Mouse (Mus musculus) midbrain, postnatal 0 days (tissue): Measurements from ENCODE around the gene Fen1. TPM values are rescaled to one million over a fixed set of nuclear protein-coding genes. Genes with fewer than 3 reads are reported as not detected.
"Not testable (repeated sequence)": the region's sequence is repeated elsewhere in the genome, so short reads cannot be mapped to it uniquely, and the experiment has no call there.

Experiments used
- ATAC-seq: fragments of 200-750 bp; cut with Nextera tagmentation; 2 replicates; pipeline ENCODE4 v1.8.0; 2017; ENCODE audit warnings: moderate number of reproducible peaks, mild to moderate bottlenecking, moderate TSS enrichment, moderate library complexity; ENCODE audit not compliant: low FRiP score
- DNase-seq: peaks from one replicate; pipeline ENCODE4 v3.0.0-alpha.2; 2015; ENCODE audit warnings: low spot score
- H3K27ac ChIP-seq: fragments of 300-500 bp; sonication (generic); 2 replicates; pipeline ENCODE4 v1.5.1; 2014; ENCODE audit warnings: low read depth, mild to moderate bottlenecking, low read length, mixed read lengths
- H3K27me3 ChIP-seq: fragments of 300-500 bp; sonication (generic); 2 replicates; pipeline ENCODE4 v1.6.1; 2014; ENCODE audit warnings: low read length, control low read depth, mixed read lengths; ENCODE audit not compliant: insufficient read depth
- H3K36me3 ChIP-seq: fragments of 300-500 bp; sonication (generic); 2 replicates; pipeline ENCODE4 v1.6.1; 2014; ENCODE audit warnings: low read length, control low read depth, mixed read lengths; ENCODE audit not compliant: insufficient read depth
- H3K4me1 ChIP-seq: fragments of 300-500 bp; sonication (generic); 2 replicates; pipeline ENCODE4 v1.6.1; 2014; ENCODE audit warnings: mild to moderate bottlenecking, control low read depth, antibody characterized with exemption, low read length, mixed read lengths; ENCODE audit not compliant: insufficient read depth
- H3K4me2 ChIP-seq: fragments of 300-500 bp; sonication (generic); 2 replicates; pipeline ENCODE4 v1.6.1; 2014; ENCODE audit warnings: low read depth, mild to moderate bottlenecking, low read length, mixed read lengths; ENCODE audit not compliant: poor library complexity, severe bottlenecking
- H3K4me3 ChIP-seq: fragments of 300-500 bp; sonication (generic); 2 replicates; pipeline ENCODE4 v1.5.1; 2014; ENCODE audit warnings: low read depth, mild to moderate bottlenecking, low read length, moderate library complexity
- H3K9ac ChIP-seq: fragments of 300-500 bp; sonication (generic); replicated peaks from 2 replicates; pipeline ENCODE4 v1.6.1; 2014; ENCODE audit warnings: mild to moderate bottlenecking, low read length, moderate library complexity, mixed read lengths; ENCODE audit not compliant: poor library complexity, severe bottlenecking
- H3K9me3 ChIP-seq: fragments of 300-500 bp; sonication (generic); 2 replicates; pipeline ENCODE4 v1.6.1; 2016; ENCODE audit warnings: low read length, control low read depth
- CTCF ChIP-seq: IDR thresholded peaks from 2 replicates; pipeline ENCODE4 v1.5.1; 2016; ENCODE audit warnings: antibody characterized with exemption, mild to moderate bottlenecking
- WGBS: fragments of 180-500 bp; shearing (Covaris S2); extraction: QIAGEN DNeasy Blood & Tissue Kit; methylation state at CpG from one replicate; pipeline ENCODE4 v1.1.7; 2014; 5-methylcytosine and 5-hydroxymethylcytosine counted together
- polyA plus RNA-seq: library from polyadenylated mRNA; unstranded; fragments of >200 nt; fragmentation: Nextera tagmentation; extraction: Ambion mirVana; gene quantifications from 2 replicates; pipeline ENCODE4 v1.2.1, GENCODE M21; 2015
- total RNA-seq: library from RNA; depleted of rRNA; stranded (reverse); fragments of >200 nt; gene quantifications from 2 replicates; pipeline ENCODE4 v1.2.3, GENCODE M21; 2014

The Fen1 gene
- total and polyA plus RNA-seq, 2 experiments from 2014 or later, result 19.8 to 20.5 TPM

DNA sequence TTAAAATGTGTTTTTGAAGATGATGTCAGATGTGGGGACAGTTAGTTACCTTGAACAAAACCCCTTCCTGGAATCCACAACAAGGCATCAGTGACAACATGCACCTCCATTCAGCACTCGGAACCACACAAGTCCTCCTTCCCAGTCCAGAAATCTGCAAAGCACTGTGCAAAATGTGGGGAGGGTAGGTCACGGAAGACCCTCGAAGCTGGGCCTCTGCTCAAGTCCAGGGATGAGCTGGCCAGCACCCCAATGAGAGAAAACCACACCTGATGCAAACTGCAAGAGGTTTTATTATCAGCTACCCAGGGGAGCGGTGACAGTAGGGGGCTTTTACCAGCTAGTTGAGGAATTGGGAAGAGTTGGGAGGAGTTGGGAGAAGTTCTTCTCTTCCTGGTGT lies 29.0 kb downstream of the Fen1 start:
- Histone ChIP-seq H3K27ac (no peak overlapping the region), H3K4me3 (no peak overlapping the region), H3K4me1 (no peaks in the 10 kb centered on the region), H3K9ac (no peak overlapping the region), H3K9me3 (no peaks in the 10 kb centered on the region), H3K36me3 (no peaks in the 10 kb centered on the region), H3K4me2 (no peak overlapping the region), H3K27me3 (no peaks in the 10 kb centered on the region)
- 77% methylated on average over 4 of the region's 4 CpGs for WGBS
- DNase-seq (no peak), ATAC-seq (no peak)
- no peak for TF ChIP-seq CTCF

- Histone ChIP-seq H3K9me3 (no peaks in the 10 kb centered on the region), H3K4me2 (no peak overlapping the region), H3K9ac (no peak overlapping the region), H3K36me3 (no peaks in the 10 kb centered on the region), H3K4me1 (no peaks in the 10 kb centered on the region), H3K4me3 (no peak overlapping the region), H3K27me3 (no peaks in the 10 kb centered on the region), H3K27ac (no peak overlapping the region)
- 87% methylated on average over 7 of the region's 7 CpGs for WGBS
- no peak for TF ChIP-seq CTCF
- DNase-seq (no peak), ATAC-seq (no peak)
Observed at GRCm38 (mm10) chr19:10173844-10174539, 30.0 kb downstream of the Fen1 start.

- H3K4me1 ChIP-seq, result no peaks in the 10 kb centered on the region
- ATAC-seq (no peak), DNase-seq (no peak)
- H3K4me2 ChIP-seq, result no peak overlapping the region
- no peak for TF ChIP-seq CTCF
- no peak overlapping the region for H3K4me3 ChIP-seq
- no peaks in the 10 kb centered on the region for H3K9me3 ChIP-seq
- no peak overlapping the region for H3K9ac ChIP-seq
- WGBS, result 92% methylated on average over 5 of the region's 5 CpGs
- H3K27ac ChIP-seq, result no peak overlapping the region
- no peaks in the 10 kb centered on the region for H3K27me3 ChIP-seq
- H3K36me3 ChIP-seq, result no peaks in the 10 kb centered on the region
Observed at GRCm38 (mm10) chr19:10173116-10173718, 30.8 kb downstream of the Fen1 start.

- H3K27ac ChIP-seq, result no peak overlapping the region
- H3K4me2 ChIP-seq, result no peak overlapping the region
- no peaks in the 10 kb centered on the region for H3K27me3 ChIP-seq
- no peak overlapping the region for H3K4me3 ChIP-seq
- ATAC-seq (no peak), DNase-seq (no peak)
- no peaks in the 10 kb centered on the region for H3K9me3 ChIP-seq
- TF ChIP-seq CTCF, result no peak
- no peaks in the 10 kb centered on the region for H3K4me1 ChIP-seq
- H3K36me3 ChIP-seq, result no peaks in the 10 kb centered on the region
- no peak overlapping the region for H3K9ac ChIP-seq
Observed at GRCm38 (mm10) chr19:10171846-10172245, 32.1 kb downstream of the Fen1 start.

DNA sequence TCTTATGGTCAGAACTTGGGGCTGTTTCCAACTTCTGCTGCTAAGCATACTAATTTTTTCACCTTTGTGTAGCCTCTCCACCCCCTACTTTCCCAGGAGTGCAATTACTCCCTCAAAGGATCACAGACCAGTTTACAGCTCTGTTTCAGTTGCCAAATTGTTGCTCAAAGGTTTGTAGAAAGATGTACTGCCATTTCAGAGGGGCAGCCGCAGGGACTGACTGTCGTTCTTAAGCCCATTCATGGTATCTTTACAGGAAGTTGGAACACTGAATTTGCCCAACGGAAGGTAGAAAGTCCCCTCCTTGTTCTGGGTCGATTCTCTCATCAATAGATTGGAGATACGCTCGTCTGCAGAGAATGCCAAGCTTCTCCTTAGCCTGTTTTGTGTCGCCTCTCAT lies 32.6 kb downstream of the Fen1 start:
- TF ChIP-seq CTCF, result no peak
- 86% methylated on average over 7 of the region's 7 CpGs for WGBS

DNA sequence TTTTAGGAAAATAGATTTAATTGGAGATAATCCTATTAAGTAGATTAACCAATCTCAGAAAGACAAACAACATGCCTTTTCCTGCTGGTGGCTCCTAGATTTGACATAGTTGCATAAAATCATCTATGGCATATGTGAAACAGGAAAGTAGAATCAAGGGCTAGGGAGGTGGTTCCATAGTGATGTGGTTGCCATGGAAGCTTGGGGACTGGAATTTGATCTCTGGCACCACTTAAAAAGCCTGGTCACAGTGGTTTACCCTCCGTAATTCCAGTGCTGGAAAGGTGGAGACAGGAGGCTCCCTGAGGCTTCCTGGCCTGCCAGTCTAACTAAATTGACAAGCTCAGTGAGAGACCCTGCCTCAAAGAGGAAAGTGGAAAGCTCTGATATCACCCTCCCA lies 33.5 kb downstream of the Fen1 start:
- no peaks in the 10 kb centered on the region for H3K27me3 ChIP-seq
- TF ChIP-seq CTCF, result no peak
- no peaks in the 10 kb centered on the region for H3K4me1 ChIP-seq
- H3K4me3 ChIP-seq, result no peak overlapping the region
- DNase-seq (no peak), ATAC-seq (no peak)
- no peak overlapping the region for H3K9ac ChIP-seq
- H3K4me2 ChIP-seq, result no peak overlapping the region
- H3K36me3 ChIP-seq, result no peaks in the 10 kb centered on the region
- no peaks in the 10 kb centered on the region for H3K9me3 ChIP-seq
- whole genome bisulfite sequencing, result 16% methylated on average over 1 of the region's 1 CpGs
- H3K27ac ChIP-seq, result no peak overlapping the region

More for the DNA sequence above, 32.6 kb downstream of the Fen1 start:
- H3K9me3 ChIP-seq, result no peaks in the 10 kb centered on the region
- no peak overlapping the region for H3K9ac ChIP-seq
- H3K4me1 ChIP-seq, result no peaks in the 10 kb centered on the region
- DNase-seq (no peak), ATAC-seq (no peak)
- no peaks in the 10 kb centered on the region for H3K36me3 ChIP-seq
- no peak overlapping the region for H3K4me3 ChIP-seq
- H3K4me2 ChIP-seq, result no peak overlapping the region
- H3K27ac ChIP-seq, result no peak overlapping the region
- no peaks in the 10 kb centered on the region for H3K27me3 ChIP-seq

- not testable (repeated sequence) for ATAC-seq
Observed at GRCm38 (mm10) chr19:10169692-10170330, 34.2 kb downstream of the Fen1 start.

More at GRCm38 (mm10) chr19:10169692-10170330, 34.2 kb downstream of the Fen1 start:
- DNase-seq, H3K4me1 ChIP-seq, H3K4me2 ChIP-seq, H3K27ac ChIP-seq, H3K9ac ChIP-seq, H3K36me3 ChIP-seq, H3K4me3 ChIP-seq, H3K9me3 ChIP-seq, H3K27me3 ChIP-seq: not testable (repeated sequence)
- WGBS, result 81% methylated on average over 3 of the region's 3 CpGs
